ENCODE assay signal across 20 mouse cellular contexts in genomic region chr19:23388862-23389272, GRCm38 (mm10). TPM values are rescaled to one million over a fixed set of nuclear protein-coding genes. Genes with fewer than 3 reads are reported as not detected.
DNase-seq lines count a peak whose midpoint lies in the region; ATAC-seq and TF ChIP-seq lines count a peak whose summit lies in the region.
"Had no signal": no experiment of that assay in that cellular context is flagged by ENCODE, and none has a peak within 500 bp of the region (broad histone marks: within the 10 kb centered on the region; RNA-seq: fewer than 3 reads in every experiment).

No protein-coding gene starts in this region.

- no peak overlapping the region for H3K4me2 ChIP-seq in hindbrain, embryonic 13.5 days
- no peak overlapping the region for H3K4me2 ChIP-seq in midbrain, embryonic 15.5 days
- H3K4me2 ChIP-seq: heart, embryonic 12.5 days; intestine, embryonic 15.5 days had no signal

- 18% methylated on average over 4 of the region's 4 CpGs for WGBS in hindbrain, embryonic 13.5 days
- 16% methylated on average over 4 of the region's 4 CpGs for WGBS in midbrain, embryonic 15.5 days

- H3K4me3 ChIP-seq in hindbrain, embryonic 13.5 days: no peak overlapping the region
- no peak overlapping the region for H3K4me3 ChIP-seq in midbrain, embryonic 15.5 days
- H3K4me3 ChIP-seq: embryonic facial prominence, embryonic 10.5 days; heart, embryonic 12.5 days; intestine, embryonic 15.5 days; left cerebral cortex, adult 2 months had no signal

- ATAC-seq in frontal cortex, adult (ENCODE audit: low TSS enrichment): peak; percentile 73; the same call in 1 of the 2 replicates
- peak; percentile 77 for ATAC-seq in hindbrain, embryonic 13.5 days (ENCODE audit: low FRiP score)
- peak; percentile 88 for ATAC-seq in midbrain, embryonic 15.5 days (replicated peaks)
- ATAC-seq: intestine, embryonic 15.5 days had no signal

- no peak for DNase-seq in frontal cortex, postnatal 25 days (ENCODE audit: low spot score in 2 of 2)
- DNase-seq in brain, embryonic 14.5 days (ENCODE audit: low read depth): peak; percentile 84
- no peak for DNase-seq in adrenal gland, postnatal 25 days
- no peak for DNase-seq in urinary bladder, postnatal 4 days (ENCODE audit: low spot score in 2 of 2)
- no peak for DNase-seq in kidney, adult 9 months
- DNase-seq: B cell, adult 2 months; cerebellum, adult 18-20 months; gastrocnemius, postnatal 14 days; kidney, postnatal 36 days; liver; lung, postnatal 10 days; right cerebral cortex, postnatal 25 days; thymus, postnatal 25 days had no signal

- H3K9ac ChIP-seq in hindbrain, embryonic 13.5 days: no peak overlapping the region
- no peak overlapping the region for H3K9ac ChIP-seq in midbrain, embryonic 15.5 days
- H3K9ac ChIP-seq: heart, embryonic 12.5 days; intestine, embryonic 15.5 days had no signal

- no peaks in the 10 kb centered on the region for H3K27me3 ChIP-seq in hindbrain, embryonic 13.5 days
- H3K27me3 ChIP-seq in midbrain, embryonic 15.5 days (replicated peaks): no peaks in the 10 kb centered on the region
- H3K27me3 ChIP-seq: heart, embryonic 12.5 days; intestine, embryonic 15.5 days had no signal

- H3K4me1 ChIP-seq in hindbrain, embryonic 13.5 days (replicated peaks): 0 out of 2 replicates have a peak, but pooled peaks cover 5% of the 10 kb centered on the region
- H3K4me1 ChIP-seq in midbrain, embryonic 15.5 days: peaks cover 6% of the 10 kb centered on the region; the same call in 1 of the 2 replicates

- peak overlapping the region; percentile 62 for H3K27ac ChIP-seq in hindbrain, embryonic 13.5 days
- H3K27ac ChIP-seq in midbrain, embryonic 15.5 days: peak overlapping the region; percentile 67
- H3K27ac ChIP-seq: embryonic facial prominence, embryonic 10.5 days; intestine, embryonic 15.5 days; left cerebral cortex, adult 2 months had no signal

- TF ChIP-seq CTCF in brain, embryonic 14.5 days (IDR thresholded peaks at IDR 0.05; ENCODE audit: borderline replicate concordance, extremely low read depth, insufficient read depth, insufficient read length): no peak

- no peak for TF ChIP-seq POLR2A in brain, embryonic 14.5 days (IDR thresholded peaks at IDR 0.05; ENCODE audit: borderline replicate concordance, extremely low read depth, insufficient read depth, insufficient read length, poor library complexity, severe bottlenecking)

- H3K36me3 ChIP-seq in hindbrain, embryonic 13.5 days: no peaks in the 10 kb centered on the region
- no peaks in the 10 kb centered on the region for H3K36me3 ChIP-seq in midbrain, embryonic 15.5 days (replicated peaks)
- H3K36me3 ChIP-seq: embryonic facial prominence, embryonic 10.5 days; heart, embryonic 12.5 days; intestine, embryonic 15.5 days had no signal

- no peaks in the 10 kb centered on the region for H3K9me3 ChIP-seq in hindbrain, embryonic 13.5 days
- no peaks in the 10 kb centered on the region for H3K9me3 ChIP-seq in midbrain, embryonic 15.5 days
- H3K9me3 ChIP-seq: embryonic facial prominence, embryonic 10.5 days; heart, embryonic 12.5 days; intestine, embryonic 15.5 days had no signal

RNA-seq across cellular contexts. Expression of gene Mamdc2, which starts 59.4 kb away (rescaled TPM):
- 0.93 and 1.4 TPM in 2 replicates for polyA plus RNA-seq in brain, embryonic 14.5 days (2012; rRNA removed)
- 0.99 and 1.4 TPM in 2 replicates for polyA plus RNA-seq in hindbrain, embryonic 13.5 days (2015; fragmentation: Nextera tagmentation; extraction: Ambion mirVana)
- polyA plus RNA-seq in midbrain, embryonic 15.5 days (2015; fragmentation: Nextera tagmentation; extraction: Ambion mirVana): 2.9 and 3.2 TPM in 2 replicates
- total RNA-seq in adrenal gland, postnatal 25 days (2021): 0.81 and 1.3 TPM in 2 replicates
